Mouse (Mus musculus) brain, adult 2 months (tissue): ENCODE results near the gene Cpeb1.

ENCODE experiments used
- DNase-seq: peaks from one replicate; pipeline ENCODE4 v3.0.0; 2011; ENCODE audit warnings: low read depth, low spot score

Gene Cpeb1

GRCm38 (mm10) chr7:81371811-81372210, 83.5 kb downstream of the Cpeb1 start:
- DNase-seq: no peak

GRCm38 (mm10) chr7:81369724-81370123, 85.5 kb downstream of the Cpeb1 start:
- DNase-seq: peak; percentile 88

GRCm38 (mm10) chr7:81367946-81368345, 87.3 kb downstream of the Cpeb1 start:
- DNase-seq: peak; percentile 56

GRCm38 (mm10) chr7:81356975-81357374, 98.3 kb downstream of the Cpeb1 start:
- no peak for DNase-seq

- DNase-seq: no peak
Observed at GRCm38 (mm10) chr7:81356360-81356759, 98.9 kb downstream of the Cpeb1 start.

- DNase-seq: no peak
Observed at GRCm38 (mm10) chr7:81355746-81356145, 99.5 kb downstream of the Cpeb1 start.

GRCm38 (mm10) chr7:81351826-81352225, 103.4 kb downstream of the Cpeb1 start:
- no peak for DNase-seq

GRCm38 (mm10) chr7:81348206-81348605, 107.1 kb downstream of the Cpeb1 start:
- DNase-seq: no peak

- no peak for DNase-seq
Observed at GRCm38 (mm10) chr7:81345447-81346170, 109.7 kb downstream of the Cpeb1 start.

- DNase-seq: peak; percentile 96
Observed at GRCm38 (mm10) chr7:81344544-81345446, 110.5 kb downstream of the Cpeb1 start, which contains the start of gene Rps17. Gene Rps17 (minus strand): TSS chr7:81345254.

GRCm38 (mm10) chr7:81343831-81344230, 111.4 kb downstream of the Cpeb1 start:
- DNase-seq: peak; percentile 28

- peak; percentile 20 for DNase-seq
Observed at GRCm38 (mm10) chr7:81343316-81343715, 111.9 kb downstream of the Cpeb1 start.

- no peak for DNase-seq
Observed at GRCm38 (mm10) chr7:81342356-81343094, 112.7 kb downstream of the Cpeb1 start.

- DNase-seq: peak; percentile 67
Observed at GRCm38 (mm10) chr7:81341563-81341962, 113.7 kb downstream of the Cpeb1 start.

- DNase-seq: peak; percentile 70
Observed at GRCm38 (mm10) chr7:81339783-81340182, 115.5 kb downstream of the Cpeb1 start.

- no peak for DNase-seq
Observed at GRCm38 (mm10) chr7:81338522-81338873, 116.8 kb downstream of the Cpeb1 start.

GRCm38 (mm10) chr7:81337785-81338521, 117.3 kb downstream of the Cpeb1 start:
- DNase-seq: no peak

GRCm38 (mm10) chr7:81336432-81336786, 118.9 kb downstream of the Cpeb1 start:
- peak; percentile 60 for DNase-seq

GRCm38 (mm10) chr7:81335705-81336431, 119.4 kb downstream of the Cpeb1 start:
- peak; percentile 84 for DNase-seq

GRCm38 (mm10) chr7:81331851-81332250, 123.4 kb downstream of the Cpeb1 start:
- DNase-seq: no peak

GRCm38 (mm10) chr7:81330767-81331166, 124.5 kb downstream of the Cpeb1 start:
- DNase-seq: no peak
